Mouse (Mus musculus) frontal cortex, postnatal 10 days (tissue): ENCODE measurements around the gene Mtln.

Experiments
- DNase-seq, 2 experiments: peaks; one replicate each; pipeline ENCODE4 v3.0.0; 2022; ENCODE audit warnings: low spot score in 2 of 2, mixed read lengths in 1 of 2

Mtln gene

DNA sequence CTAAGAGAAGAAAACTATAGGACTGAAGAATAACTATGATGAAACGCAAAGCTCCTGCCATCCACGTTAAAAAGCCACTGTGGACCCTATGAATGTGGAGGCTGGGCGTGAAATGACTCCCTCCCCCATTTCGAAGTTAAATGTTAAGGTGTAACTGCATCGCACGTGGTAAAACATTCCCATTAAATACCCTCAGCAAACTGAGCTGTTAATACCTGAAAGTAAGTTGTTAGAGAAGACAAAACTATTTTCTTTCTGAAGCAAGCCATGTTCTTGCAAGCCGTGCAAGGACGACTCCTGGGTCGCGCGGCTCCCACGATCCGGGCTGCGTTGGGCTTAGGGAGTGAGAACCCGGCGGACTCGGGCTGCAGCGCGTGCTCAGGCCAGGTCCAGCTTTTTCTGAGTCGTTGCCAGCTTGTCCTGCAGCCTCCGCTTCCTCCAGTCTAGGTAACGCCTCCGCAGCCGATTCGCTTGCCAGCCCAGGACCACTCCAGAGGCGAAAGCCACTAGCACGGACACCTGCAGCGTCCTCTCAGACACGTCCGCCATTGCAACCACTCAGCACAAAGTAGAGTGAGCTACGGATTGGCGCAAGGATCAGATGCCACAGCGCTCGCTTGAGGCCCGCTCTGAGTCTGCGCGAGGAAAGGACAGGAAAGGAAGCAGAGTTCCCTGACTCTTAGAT, at the start of gene Mtln:
TSS of gene Mtln (minus strand) at position 570 of the 685 bp plus-strand sequence.
- DNase-seq, result peak; percentile 75 to 86

GRCm38 (mm10) chr2:127841402-127841801, 49.1 kb upstream of the Mtln start:
- DNase-seq, result no peak

DNA sequence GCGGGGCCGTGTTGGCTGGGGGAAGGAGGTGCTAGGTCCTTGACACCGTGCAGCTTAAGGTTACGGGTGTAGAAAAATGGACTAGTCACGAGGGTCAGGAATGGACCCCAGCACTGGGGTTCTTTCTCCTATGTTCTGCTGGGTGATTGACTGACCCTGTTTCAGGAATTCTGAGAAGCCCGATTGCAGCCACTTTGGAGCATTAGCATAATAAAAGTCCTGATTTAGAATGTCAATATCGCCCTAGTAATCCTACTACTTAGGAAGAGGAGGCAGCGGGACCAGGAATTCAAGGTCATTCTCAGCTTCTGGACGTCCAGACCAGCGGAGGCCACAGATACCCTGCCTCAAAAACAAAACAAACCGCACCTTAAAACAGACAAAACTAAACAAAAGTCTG, 47.1 kb upstream of the Mtln start:
- no peak for DNase-seq

DNA sequence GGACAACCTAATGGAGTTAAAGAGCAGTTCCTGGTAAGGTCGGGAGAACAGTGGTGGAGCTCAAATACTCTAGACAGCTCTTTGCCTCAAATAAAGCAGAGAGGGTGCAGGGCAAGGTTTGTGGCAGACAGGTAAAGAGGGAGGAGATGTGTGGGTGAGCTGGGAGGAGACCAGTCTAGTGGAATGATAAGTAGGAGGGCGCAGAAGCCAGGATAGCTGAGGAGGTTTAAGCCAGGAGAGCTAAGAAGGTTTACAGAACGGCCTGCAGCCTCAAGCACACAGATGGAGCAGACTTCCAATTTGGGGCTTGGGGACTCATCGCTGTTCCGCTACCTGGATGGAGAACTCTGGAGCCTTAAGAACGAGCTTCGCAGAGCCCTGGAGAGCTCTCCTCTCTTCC, 46.3 kb upstream of the Mtln start, which contains the start of gene Acoxl:
TSS of gene Acoxl (plus strand) at position 301 of the 400 bp plus-strand sequence.
- DNase-seq, result no peak

- no peak for DNase-seq
Measured at GRCm38 (mm10) chr2:127832833-127833190, 40.5 kb upstream of the Mtln start.

DNA sequence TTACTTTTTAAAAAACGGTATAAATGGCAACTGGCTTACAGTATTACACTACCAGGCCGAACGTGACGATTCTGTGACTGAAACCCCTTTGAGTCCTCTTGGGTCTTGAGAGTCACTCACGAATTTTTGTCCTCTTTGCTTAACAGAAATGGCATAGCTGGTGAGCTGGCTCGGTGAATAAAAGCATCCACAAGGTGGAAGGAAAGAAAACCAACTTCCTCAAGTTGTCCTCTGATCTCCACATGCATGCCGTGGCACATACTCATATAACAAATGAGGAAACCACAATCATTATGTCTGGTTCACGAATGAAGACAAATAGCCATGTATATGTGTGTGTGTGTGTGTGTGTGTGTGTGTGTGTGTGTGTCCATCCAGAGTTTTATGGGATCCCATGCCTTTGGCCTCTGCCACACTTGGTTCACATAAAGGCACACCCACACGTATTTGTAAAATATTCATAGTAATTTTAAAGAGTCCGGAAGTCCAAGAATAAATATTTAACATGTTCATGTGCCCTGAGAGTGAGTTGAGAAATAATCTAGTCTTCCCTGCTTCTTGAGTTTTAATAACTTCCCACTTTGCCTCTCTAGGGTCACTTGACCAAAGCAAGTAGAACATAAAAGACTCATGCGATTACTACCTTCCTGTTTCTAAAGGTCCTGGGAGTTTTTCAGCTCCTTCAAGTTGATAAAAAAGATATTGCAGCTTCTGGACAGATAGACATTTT, 40.0 kb upstream of the Mtln start:
- DNase-seq, result no peak

GRCm38 (mm10) chr2:127831401-127832102, 39.3 kb upstream of the Mtln start, which contains the start of gene Bub1:
TSS of gene Bub1 (minus strand) at chr2:127831865.
- peak; percentile 87 to 92 for DNase-seq

- no peak for DNase-seq
Measured at GRCm38 (mm10) chr2:127789651-127790270, 2.5 kb downstream of the Mtln start.

GRCm38 (mm10) chr2:127789138-127789537, 3.1 kb downstream of the Mtln start:
- DNase-seq, result no peak

DNA sequence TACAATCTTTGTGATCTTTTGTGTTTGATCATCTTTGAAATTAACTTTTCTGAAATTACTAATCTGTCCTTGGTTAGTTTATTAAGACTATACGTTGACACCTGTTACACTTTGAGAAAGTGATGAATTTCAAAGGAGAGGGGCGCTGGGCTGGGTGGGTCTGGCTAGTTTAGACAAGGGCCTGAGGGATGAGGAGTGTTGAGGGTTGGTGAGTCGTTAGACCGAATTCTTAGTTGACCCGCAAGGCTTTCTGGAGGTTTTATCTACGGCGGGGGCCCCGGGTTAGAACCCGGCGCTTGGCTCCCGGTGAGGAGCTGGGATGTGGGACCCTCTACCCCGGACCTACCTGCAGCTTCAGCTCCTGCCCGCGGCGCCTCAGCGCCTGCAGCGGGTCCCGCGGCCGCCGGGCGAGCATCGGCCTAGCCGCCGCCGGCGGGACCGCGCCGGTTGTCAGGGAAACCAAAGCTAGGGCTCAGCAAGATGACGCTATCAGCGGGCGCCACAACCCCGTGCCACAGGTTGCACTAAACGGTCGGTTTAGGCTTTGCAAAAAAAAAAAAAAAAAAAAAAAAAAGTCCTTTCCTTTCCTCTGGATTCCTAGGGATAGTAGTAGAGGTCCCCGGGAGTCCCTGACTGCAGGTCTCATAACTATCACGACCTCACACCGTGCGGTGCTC, 3.7 kb downstream of the Mtln start, which contains the start of gene Nphp1:
TSS of gene Nphp1 (minus strand) at position 458 of the 677 bp plus-strand sequence.
- DNase-seq, result peak; percentile 69 to 82

DNA sequence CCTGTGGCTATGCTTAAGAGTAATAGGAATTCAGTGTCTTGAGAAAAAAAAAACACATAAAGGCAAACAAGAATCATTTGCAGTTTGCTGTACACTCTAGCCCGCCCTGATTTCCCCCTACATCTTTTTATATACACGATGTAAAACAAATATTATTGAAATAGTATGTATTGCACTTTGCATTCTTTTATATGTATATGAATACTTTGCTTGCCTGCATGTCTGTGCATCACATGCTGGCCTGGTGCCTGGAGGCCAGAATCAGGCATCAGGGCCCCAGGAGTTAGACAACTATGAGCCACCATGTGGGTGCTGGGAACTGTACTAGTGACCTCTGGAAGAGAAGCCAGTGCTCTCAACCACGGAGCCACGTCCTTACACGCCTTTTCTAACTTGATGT, 5.1 kb downstream of the Mtln start:
- no peak for DNase-seq

- DNase-seq, result no peak
Measured at GRCm38 (mm10) chr2:127778451-127778850, 13.8 kb downstream of the Mtln start.

DNA sequence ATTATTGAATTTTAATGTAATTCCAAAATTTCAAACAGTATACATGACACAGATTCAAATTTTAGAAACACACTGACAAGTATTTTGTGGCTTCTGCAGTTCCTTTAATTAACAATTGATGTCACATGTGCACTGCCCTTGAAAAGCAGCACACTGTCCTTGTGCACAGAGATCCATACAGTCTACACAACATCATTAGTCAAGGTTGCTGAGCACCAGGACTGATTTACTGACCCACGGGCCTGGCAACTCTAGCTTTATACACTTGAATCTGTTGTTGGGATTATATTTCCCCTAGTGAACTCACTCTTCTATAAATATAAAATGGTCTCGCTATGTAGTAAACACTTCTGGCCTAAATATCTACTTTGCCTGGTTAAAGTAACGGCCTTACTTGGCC, 17.3 kb downstream of the Mtln start:
- no peak for DNase-seq

DNA sequence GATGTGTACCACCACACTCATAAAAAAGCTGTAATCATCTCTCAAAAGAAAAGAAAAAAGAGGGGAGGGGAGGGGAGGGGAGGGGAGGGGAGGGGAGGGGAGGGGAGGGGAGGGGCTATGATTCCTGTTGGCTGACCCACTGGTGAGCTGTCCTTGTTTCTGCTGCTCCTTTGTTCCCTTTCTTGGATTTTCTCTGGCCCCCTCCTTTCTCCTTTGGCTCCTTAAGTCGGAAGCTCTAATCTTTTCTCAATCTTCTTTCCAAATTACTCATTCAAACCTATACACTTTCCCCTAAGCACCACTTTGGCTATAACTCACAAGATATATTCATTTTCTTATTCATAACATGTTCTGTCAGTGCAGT, 17.7 kb downstream of the Mtln start:
- no peak for DNase-seq

DNA sequence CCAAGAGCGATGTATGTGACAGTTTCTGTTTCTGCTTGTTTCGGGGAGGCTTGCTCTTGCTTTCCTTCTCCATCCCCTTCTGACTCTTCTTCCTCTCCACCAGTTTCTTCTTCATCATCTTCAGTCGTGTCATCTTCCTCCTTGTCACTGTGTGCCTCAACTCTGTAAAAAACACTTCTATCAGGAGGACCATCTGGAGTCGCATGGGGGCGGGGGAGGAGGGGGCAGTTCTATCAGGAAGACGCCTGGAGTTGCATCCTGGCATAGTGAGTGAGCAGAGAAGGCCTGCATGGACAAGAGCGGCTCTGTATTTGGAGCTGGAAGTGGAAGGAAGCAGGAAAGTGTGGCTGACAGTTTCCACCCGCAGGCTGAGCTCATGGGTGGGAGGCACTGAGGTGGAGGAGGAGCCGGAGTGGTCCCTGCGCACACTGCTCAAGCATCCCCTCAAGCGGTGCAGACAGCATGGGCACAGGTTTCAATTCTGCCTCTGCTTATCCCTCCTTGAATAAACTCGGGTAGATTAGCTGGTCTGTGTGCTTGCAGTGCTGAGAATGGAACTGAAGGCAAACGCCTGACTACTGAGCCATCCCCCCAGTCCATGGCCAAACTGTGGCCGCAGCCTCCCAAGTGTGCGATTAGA, 18.2 kb downstream of the Mtln start:
- DNase-seq, result no peak

- DNase-seq, result no peak
Measured at GRCm38 (mm10) chr2:127761587-127761986, 30.7 kb downstream of the Mtln start.

GRCm38 (mm10) chr2:127760429-127761000, 31.8 kb downstream of the Mtln start:
- DNase-seq, result no peak

- no peak for DNase-seq
Measured at GRCm38 (mm10) chr2:127760014-127760413, 32.3 kb downstream of the Mtln start.

DNA sequence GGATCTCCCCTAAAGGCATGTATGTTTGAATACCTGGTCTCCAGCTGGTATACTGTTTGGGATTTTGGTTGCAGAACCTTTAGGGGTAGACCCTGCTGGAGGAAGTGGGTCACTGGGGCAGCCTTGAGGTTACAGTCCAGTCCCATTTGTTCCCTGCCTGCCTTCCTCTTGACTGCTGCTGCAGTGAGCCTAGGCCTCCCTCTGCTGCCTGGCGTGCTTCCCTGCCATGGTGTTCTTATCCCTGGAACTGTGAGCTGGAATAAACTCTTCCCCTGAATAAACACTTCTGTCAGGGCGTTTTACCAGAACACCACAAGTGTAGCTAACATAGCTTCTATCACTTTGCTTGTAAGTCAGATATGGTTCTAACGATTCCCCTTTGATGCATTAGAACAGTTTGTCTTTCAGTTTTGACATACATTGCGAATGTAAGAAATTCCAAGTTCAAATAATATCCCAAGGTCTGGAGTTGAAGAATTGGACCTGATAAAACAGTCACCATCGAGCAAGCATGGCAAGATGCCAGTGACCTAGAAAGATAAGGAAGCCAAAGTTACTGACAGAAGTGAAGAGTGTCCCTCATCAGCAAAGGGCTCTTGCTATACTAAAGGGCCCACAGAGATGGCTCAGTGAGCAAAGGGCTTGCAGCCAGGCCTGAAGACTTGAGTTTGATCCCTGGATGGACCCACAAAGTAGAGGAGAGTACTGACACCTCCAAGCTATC, 33.0 kb downstream of the Mtln start:
- no peak for DNase-seq

GRCm38 (mm10) chr2:127757171-127757570, 35.1 kb downstream of the Mtln start:
- DNase-seq, result peak; percentile 37 to 55
